Comparison of ENCODE assay signal across 28 mouse cellular contexts in genomic region chr6:29053181-29053580, GRCm38 (mm10). TPM values are rescaled to one million over a fixed set of nuclear protein-coding genes. Genes with fewer than 3 reads are reported as not detected.
DNase-seq lines count a peak whose midpoint lies in the region; ATAC-seq and TF ChIP-seq lines count a peak whose summit lies in the region.
"Had no signal": no experiment of that assay in that cellular context is flagged by ENCODE, and none has a peak within 500 bp of the region (broad histone marks: within the 10 kb centered on the region; RNA-seq: fewer than 3 reads in every experiment).

No protein-coding gene starts in this region.

- TF ChIP-seq CTCF in midbrain, postnatal 0 days (IDR thresholded peaks at IDR 0.05), result no peak

- no peak overlapping the region for H3K9ac ChIP-seq in kidney, embryonic 16.5 days (replicated peaks; ENCODE audit: low read length)
- H3K9ac ChIP-seq in midbrain, postnatal 0 days (replicated peaks; ENCODE audit: low read length, poor library complexity, severe bottlenecking), result no peak overlapping the region
- no peak overlapping the region for H3K9ac ChIP-seq in midbrain, embryonic 13.5 days (replicated peaks)
- H3K9ac ChIP-seq: embryonic facial prominence, embryonic 13.5 days; embryonic facial prominence, embryonic 15.5 days; forebrain, embryonic 12.5 days had no signal

- peak; percentile 71 for DNase-seq in kidney, adult 9 months
- DNase-seq in kidney, postnatal 10 days, result no peak
- no peak for DNase-seq in kidney, postnatal 25 days
- no peak for DNase-seq in midbrain, postnatal 0 days (ENCODE audit: low spot score)
- DNase-seq: adrenal gland, adult 2 months; adrenal gland, postnatal 10 days; adrenal gland, postnatal 25 days; cerebellum, adult 11 months; cerebellum, adult 18-20 months; cerebellum, adult 8-10 months; cerebellum, adult 9-11 months; cerebellum, postnatal 14 days; cerebellum, postnatal 36 days; embryo, embryonic 11 days had no signal

- WGBS in kidney, embryonic 16.5 days, result 58% methylated on average over 7 of the region's 7 CpGs
- WGBS in midbrain, postnatal 0 days, result 80% methylated on average over 7 of the region's 7 CpGs
- WGBS in midbrain, embryonic 13.5 days, result 78% methylated on average over 7 of the region's 7 CpGs

- no peak overlapping the region for H3K4me3 ChIP-seq in kidney, embryonic 16.5 days (ENCODE audit: low read length)
- H3K4me3 ChIP-seq in midbrain, postnatal 0 days (ENCODE audit: low read depth, low read length), result no peak overlapping the region
- H3K4me3 ChIP-seq in midbrain, embryonic 13.5 days (replicated peaks), result no peak overlapping the region
- H3K4me3 ChIP-seq: embryonic facial prominence, embryonic 13.5 days; embryonic facial prominence, embryonic 15.5 days; erythroblast, embryonic 14.5 days; forebrain, embryonic 10.5 days; forebrain, embryonic 12.5 days had no signal

- H3K36me3 ChIP-seq in kidney, embryonic 16.5 days (ENCODE audit: insufficient read depth, low read length), result no peaks in the 10 kb centered on the region
- H3K36me3 ChIP-seq in midbrain, postnatal 0 days (ENCODE audit: insufficient read depth, low read length), result no peaks in the 10 kb centered on the region
- H3K36me3 ChIP-seq in midbrain, embryonic 13.5 days, result no peaks in the 10 kb centered on the region
- H3K36me3 ChIP-seq: embryonic facial prominence, embryonic 13.5 days; embryonic facial prominence, embryonic 15.5 days; forebrain, embryonic 10.5 days; forebrain, embryonic 12.5 days had no signal

- H3K9me3 ChIP-seq in kidney, embryonic 16.5 days (ENCODE audit: low read length), result no peaks in the 10 kb centered on the region
- no peaks in the 10 kb centered on the region for H3K9me3 ChIP-seq in midbrain, postnatal 0 days (ENCODE audit: low read length)
- H3K9me3 ChIP-seq in midbrain, embryonic 13.5 days, result no peaks in the 10 kb centered on the region
- H3K9me3 ChIP-seq: embryonic facial prominence, embryonic 13.5 days; embryonic facial prominence, embryonic 15.5 days; forebrain, embryonic 10.5 days; forebrain, embryonic 12.5 days had no signal

- H3K27ac ChIP-seq in kidney, embryonic 16.5 days (ENCODE audit: low read length), result no peak overlapping the region
- 0 out of 2 replicates have a peak overlapping the region, but pooled peaks have one; percentile 26 for H3K27ac ChIP-seq in midbrain, postnatal 0 days (ENCODE audit: low read depth, low read length)
- H3K27ac ChIP-seq in midbrain, embryonic 13.5 days, result no peak overlapping the region
- H3K27ac ChIP-seq: embryonic facial prominence, embryonic 13.5 days; embryonic facial prominence, embryonic 15.5 days; forebrain, embryonic 10.5 days; forebrain, embryonic 12.5 days had no signal

- no peak overlapping the region for H3K4me2 ChIP-seq in kidney, embryonic 16.5 days (replicated peaks; ENCODE audit: low read depth, low read length)
- H3K4me2 ChIP-seq in midbrain, postnatal 0 days (ENCODE audit: low read depth, low read length, poor library complexity, severe bottlenecking), result no peak overlapping the region
- H3K4me2 ChIP-seq in midbrain, embryonic 13.5 days (replicated peaks), result no peak overlapping the region
- H3K4me2 ChIP-seq: embryonic facial prominence, embryonic 13.5 days; embryonic facial prominence, embryonic 15.5 days; forebrain, embryonic 12.5 days had no signal

- H3K27me3 ChIP-seq in kidney, embryonic 16.5 days (ENCODE audit: insufficient read depth, low read length), result no peaks in the 10 kb centered on the region
- no peaks in the 10 kb centered on the region for H3K27me3 ChIP-seq in midbrain, postnatal 0 days (ENCODE audit: insufficient read depth, low read length)
- H3K27me3 ChIP-seq in midbrain, embryonic 13.5 days, result no peaks in the 10 kb centered on the region
- H3K27me3 ChIP-seq: embryonic facial prominence, embryonic 15.5 days had no signal

- peak; percentile 58; the same call in 1 of the 2 replicates for ATAC-seq in kidney, embryonic 16.5 days (ENCODE audit: low FRiP score, low TSS enrichment)
- ATAC-seq in midbrain, postnatal 0 days (ENCODE audit: low FRiP score), result no peak
- no peak for ATAC-seq in midbrain, embryonic 13.5 days
- ATAC-seq: forebrain, embryonic 14.5 days had no signal

- H3K4me1 ChIP-seq in kidney, embryonic 16.5 days (ENCODE audit: insufficient read depth, low read length), result 0 out of 2 replicates have a peak, but pooled peaks cover 5% of the 10 kb centered on the region
- H3K4me1 ChIP-seq in midbrain, postnatal 0 days (ENCODE audit: insufficient read depth, low read length), result peaks cover 17% of the 10 kb centered on the region
- H3K4me1 ChIP-seq in midbrain, embryonic 13.5 days (replicated peaks), result peaks cover 12% of the 10 kb centered on the region
- H3K4me1 ChIP-seq: embryonic facial prominence, embryonic 13.5 days; embryonic facial prominence, embryonic 15.5 days; forebrain, embryonic 10.5 days; forebrain, embryonic 12.5 days had no signal

RNA-seq across cellular contexts. Expression of gene Lep, which starts 6.8 kb away (rescaled TPM):
- not detected in 2 replicates for polyA plus RNA-seq in kidney, embryonic 16.5 days (2015; fragmentation: Nextera tagmentation; extraction: Ambion mirVana)
- not detected in 2 replicates for total RNA-seq in midbrain, postnatal 0 days (2014; rRNA removed)
- polyA plus RNA-seq in midbrain, postnatal 0 days (2015; fragmentation: Nextera tagmentation; extraction: Ambion mirVana), result not detected in 2 replicates
- not detected in 2 replicates for polyA plus RNA-seq in midbrain, embryonic 13.5 days (2015; fragmentation: Nextera tagmentation; extraction: Ambion mirVana)
- total RNA-seq: common myeloid progenitor, adult 5-6 weeks; ES-E14; MEL had no signal
- polyA plus RNA-seq: brain, embryonic 14.5 days; C2C12; embryonic facial prominence, embryonic 11.5 days; embryonic facial prominence, embryonic 13.5 days; embryonic facial prominence, embryonic 15.5 days; erythroblast, embryonic 14.5 days; forebrain, embryonic 10.5 days; forebrain, embryonic 12.5 days; forebrain, embryonic 14.5 days had no signal
